Comparison of ENCODE assay signal across 19 mouse cellular contexts in genomic region chr10:124927218-124927617, GRCm38 (mm10).
A peak's percentile ranks its signal among the peaks of the same experiment; 100 is the strongest.
DNase-seq lines count a peak whose midpoint lies in the region; ATAC-seq and TF ChIP-seq lines count a peak whose summit lies in the region.
"Had no signal": no experiment of that assay in that cellular context is flagged by ENCODE, and none has a peak within 500 bp of the region (broad histone marks: within the 10 kb centered on the region; RNA-seq: fewer than 3 reads in every experiment).

No protein-coding gene starts in this region.

- no peak for TF ChIP-seq CTCF in midbrain, postnatal 0 days (IDR thresholded peaks at IDR 0.05)
- TF ChIP-seq CTCF in brain, embryonic 14.5 days (IDR thresholded peaks at IDR 0.05; ENCODE audit: borderline replicate concordance, extremely low read depth, insufficient read depth, insufficient read length): no peak

- no peak for TF ChIP-seq POLR2A in brain, embryonic 14.5 days (IDR thresholded peaks at IDR 0.05; ENCODE audit: borderline replicate concordance, extremely low read depth, insufficient read depth, insufficient read length, poor library complexity, severe bottlenecking)

- no peak overlapping the region for H3K4me3 ChIP-seq in midbrain, postnatal 0 days (ENCODE audit: low read depth, low read length)
- no peak overlapping the region for H3K4me3 ChIP-seq in midbrain, embryonic 15.5 days
- H3K4me3 ChIP-seq: embryonic facial prominence, embryonic 10.5 days; heart, embryonic 13.5 days; hindbrain, embryonic 12.5 days had no signal

- H3K27me3 ChIP-seq in midbrain, postnatal 0 days (ENCODE audit: insufficient read depth, low read length): no peaks in the 10 kb centered on the region
- no peaks in the 10 kb centered on the region for H3K27me3 ChIP-seq in midbrain, embryonic 15.5 days (replicated peaks)
- H3K27me3 ChIP-seq: heart, embryonic 13.5 days; hindbrain, embryonic 12.5 days; Patski had no signal

- H3K4me2 ChIP-seq in midbrain, postnatal 0 days (ENCODE audit: low read depth, low read length, poor library complexity, severe bottlenecking): no peak overlapping the region
- no peak overlapping the region for H3K4me2 ChIP-seq in midbrain, embryonic 15.5 days
- H3K4me2 ChIP-seq: heart, embryonic 13.5 days; hindbrain, embryonic 12.5 days had no signal

- no peak overlapping the region for H3K27ac ChIP-seq in midbrain, postnatal 0 days (ENCODE audit: low read depth, low read length)
- no peak overlapping the region for H3K27ac ChIP-seq in midbrain, embryonic 15.5 days
- H3K27ac ChIP-seq: embryonic facial prominence, embryonic 10.5 days; heart, embryonic 13.5 days; hindbrain, embryonic 12.5 days had no signal

- peak; percentile 61 for DNase-seq in heart, adult 11 months
- DNase-seq in heart, adult 8-10 months (ENCODE audit: low spot score): no peak
- peak; percentile 22 for DNase-seq in midbrain, postnatal 0 days (ENCODE audit: low spot score)
- DNase-seq in brain, embryonic 14.5 days (ENCODE audit: low read depth): peak; percentile 13
- no peak for DNase-seq in ovary, postnatal 10 days (ENCODE audit: low spot score)
- DNase-seq in gastrocnemius, postnatal 25 days: no peak
- DNase-seq: adrenal gland, postnatal 25 days; cerebellum, adult 2 months; cerebellum, postnatal 10 days; gastrocnemius, postnatal 10 days; heart, postnatal 36 days had no signal

- 72% methylated on average over 2 of the region's 2 CpGs for WGBS in midbrain, postnatal 0 days
- 69% methylated on average over 2 of the region's 2 CpGs for WGBS in midbrain, embryonic 15.5 days

- no peaks in the 10 kb centered on the region for H3K9me3 ChIP-seq in midbrain, postnatal 0 days (ENCODE audit: low read length)
- no peaks in the 10 kb centered on the region for H3K9me3 ChIP-seq in midbrain, embryonic 15.5 days
- H3K9me3 ChIP-seq: embryonic facial prominence, embryonic 10.5 days; heart, embryonic 13.5 days; hindbrain, embryonic 12.5 days had no signal

- no peaks in the 10 kb centered on the region for H3K36me3 ChIP-seq in midbrain, postnatal 0 days (ENCODE audit: insufficient read depth, low read length)
- no peaks in the 10 kb centered on the region for H3K36me3 ChIP-seq in midbrain, embryonic 15.5 days (replicated peaks)
- H3K36me3 ChIP-seq: embryonic facial prominence, embryonic 10.5 days; heart, embryonic 13.5 days; hindbrain, embryonic 12.5 days had no signal

- H3K9ac ChIP-seq in midbrain, postnatal 0 days (replicated peaks; ENCODE audit: low read length, poor library complexity, severe bottlenecking): no peak overlapping the region
- H3K9ac ChIP-seq in midbrain, embryonic 15.5 days: no peak overlapping the region
- H3K9ac ChIP-seq: heart, embryonic 13.5 days; hindbrain, embryonic 12.5 days had no signal

- ATAC-seq in midbrain, postnatal 0 days (ENCODE audit: low FRiP score): no peak
- no peak for ATAC-seq in midbrain, embryonic 15.5 days (replicated peaks)
- ATAC-seq: activated CD4-positive, CD25-positive, alpha-beta regulatory T cell, adult 4 months; forebrain, embryonic 14.5 days; hindbrain, embryonic 16.5 days; Patski had no signal

- H3K4me1 ChIP-seq in midbrain, postnatal 0 days (ENCODE audit: insufficient read depth, low read length): no peaks in the 10 kb centered on the region
- H3K4me1 ChIP-seq in midbrain, embryonic 15.5 days: no peaks in the 10 kb centered on the region
- H3K4me1 ChIP-seq: embryonic facial prominence, embryonic 10.5 days; heart, embryonic 13.5 days; hindbrain, embryonic 12.5 days had no signal

Comparison
In these comparisons a context has a peak if more than half of its experiments do, and no peak if none do; other contexts are left out.
1. DNase-seq: peak in heart, adult 11 months (single experiment), midbrain, postnatal 0 days (single experiment) and brain, embryonic 14.5 days (single experiment); none in heart, adult 8-10 months (single experiment), ovary, postnatal 10 days (single experiment) and gastrocnemius, postnatal 25 days (single experiment).